Mouse (Mus musculus) bone marrow macrophage, adult 2 months (primary cell): ENCODE data around the gene Srsf9.

Experiments used
- CTCF ChIP-seq: IDR thresholded peaks from 2 replicates; pipeline ENCODE4 v1.5.1; 2012; ENCODE audit warnings: low read depth, mild to moderate bottlenecking, low read length, moderate library complexity
- POLR2A ChIP-seq: IDR thresholded peaks from 2 replicates; pipeline ENCODE4 v1.6.1; 2012; ENCODE audit warnings: mild to moderate bottlenecking, low read depth, low read length, borderline replicate concordance

GRCm38 (mm10) chr5:115362216-115362615, 35.2 kb downstream of the Srsf9 start:
- TF ChIP-seq CTCF (no peak), POLR2A (no peak)
